Mouse (Mus musculus) cerebellum, adult 2 months (tissue): ENCODE measurements around the gene Pex14. TPM values are rescaled to one million over a fixed set of nuclear protein-coding genes. Genes with fewer than 3 reads are reported as not detected.

Experiments used
- DNase-seq, 2 experiments: peaks; one replicate each; pipeline ENCODE4 v3.0.0; 2021
- H3K27ac ChIP-seq: fragments of 200-500 bp; 2 replicates; pipeline ENCODE4 v1.5.1; 2012; ENCODE audit warnings: low read length, control low read depth, inconsistent platforms; ENCODE audit not compliant: insufficient read depth
- H3K27me3 ChIP-seq: fragments of 200-500 bp; 2 replicates; pipeline ENCODE4 v1.6.1; 2012; ENCODE audit warnings: inconsistent platforms, mild to moderate bottlenecking, low read length, moderate library complexity; ENCODE audit not compliant: control insufficient read depth, insufficient read depth
- H3K4me1 ChIP-seq: fragments of 200-500 bp; 2 replicates; pipeline ENCODE4 v1.6.1; 2011; ENCODE audit warnings: low read length; ENCODE audit not compliant: control insufficient read depth, insufficient read depth
- H3K4me3 ChIP-seq: fragments of 200-500 bp; replicated peaks from 2 replicates; pipeline ENCODE3; 2011; ENCODE audit warnings: mild to moderate bottlenecking, low read depth, low read length, control low read depth; ENCODE audit not compliant: insufficient read depth
- CTCF ChIP-seq: fragments of 200-500 bp; IDR thresholded peaks from 2 replicates; pipeline ENCODE4 v1.5.1; 2011; ENCODE audit warnings: low read depth, mild to moderate bottlenecking, control low read depth, low read length, moderate library complexity, borderline replicate concordance; ENCODE audit not compliant: insufficient read depth
- POLR2A ChIP-seq: fragments of 200-500 bp; IDR thresholded peaks from 2 replicates; pipeline ENCODE4 v1.6.1; 2011; ENCODE audit warnings: low read length, control low read depth, borderline replicate concordance; ENCODE audit not compliant: insufficient read depth
- WGBS: fragments of 180-500 bp; shearing (Covaris S2); methylation state at CpG from one replicate; pipeline ENCODE4 v1.1.7; 2018; 5-methylcytosine and 5-hydroxymethylcytosine counted together
- polyA plus RNA-seq: library from polyadenylated mRNA; depleted of rRNA; stranded (reverse); fragments of >200 nt; gene quantifications from 2 replicates; pipeline ENCODE4 v1.2.3, GENCODE M21; 2012

The Pex14 gene
- polyA plus RNA-seq, 1 experiment = 52.5 TPM

GRCm38 (mm10) chr4:148923976-148924375 lies 175.7 kb downstream of the Pex14 start:
- Histone ChIP-seq H3K4me1 (peaks cover 6% of the 10 kb centered on the region), H3K27ac (no peak overlapping the region)
- 70% methylated on average over 8 of the region's 8 CpGs for WGBS

GRCm38 (mm10) chr4:148923414-148923813 lies 176.3 kb downstream of the Pex14 start:
- H3K27me3 ChIP-seq = peaks cover 1% of the 10 kb centered on the region; the same call in 1 of the 2 replicates
- WGBS = 75% methylated on average over 9 of the region's 9 CpGs
- peaks cover under 1% of the 10 kb centered on the region for H3K4me1 ChIP-seq
- H3K4me3 ChIP-seq = no peak overlapping the region
- H3K27ac ChIP-seq = no peak overlapping the region
- no peak for DNase-seq
- TF ChIP-seq POLR2A = no peak
- no peak for TF ChIP-seq CTCF

More at GRCm38 (mm10) chr4:148923976-148924375, 175.7 kb downstream of the Pex14 start:
- H3K4me3 ChIP-seq = no peak overlapping the region
- TF ChIP-seq CTCF (no peak), POLR2A (no peak)
- H3K27me3 ChIP-seq = peaks cover 1% of the 10 kb centered on the region; the same call in 1 of the 2 replicates
- no peak for DNase-seq

DNA sequence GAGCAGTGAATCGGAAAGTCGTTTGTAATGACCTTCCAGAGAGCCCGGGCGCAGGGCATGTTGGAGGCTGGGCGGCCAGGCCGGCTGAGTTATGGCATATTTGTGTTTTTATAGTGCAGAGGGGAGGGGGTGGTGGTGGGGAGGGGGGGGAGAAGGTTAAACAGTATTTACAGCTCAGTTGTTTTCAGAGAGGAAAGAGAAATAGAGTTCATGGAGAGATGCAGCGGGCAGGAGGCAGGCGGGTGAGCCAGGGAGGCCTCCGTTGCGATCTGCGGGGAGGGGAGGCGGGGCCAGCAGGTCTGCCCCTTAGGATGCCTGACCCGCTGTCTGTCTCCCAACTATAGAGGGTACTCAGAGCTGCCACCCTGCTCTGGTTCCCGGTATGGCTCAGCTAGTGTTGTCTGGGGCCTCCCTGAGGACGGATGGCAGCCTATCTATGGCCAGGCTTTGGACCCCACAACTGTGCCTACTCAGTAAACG lies 177.4 kb downstream of the Pex14 start:
- H3K27ac ChIP-seq = no peak overlapping the region
- TF ChIP-seq CTCF (no peak), POLR2A (no peak)
- H3K4me3 ChIP-seq = no peak overlapping the region
- no peak for DNase-seq
- 57% methylated on average over 16 of the region's 16 CpGs for WGBS
- peaks cover 1% of the 10 kb centered on the region; the same call in 1 of the 2 replicates for H3K27me3 ChIP-seq
- peaks cover 5% of the 10 kb centered on the region; the same call in 1 of the 2 replicates for H3K4me1 ChIP-seq

DNA sequence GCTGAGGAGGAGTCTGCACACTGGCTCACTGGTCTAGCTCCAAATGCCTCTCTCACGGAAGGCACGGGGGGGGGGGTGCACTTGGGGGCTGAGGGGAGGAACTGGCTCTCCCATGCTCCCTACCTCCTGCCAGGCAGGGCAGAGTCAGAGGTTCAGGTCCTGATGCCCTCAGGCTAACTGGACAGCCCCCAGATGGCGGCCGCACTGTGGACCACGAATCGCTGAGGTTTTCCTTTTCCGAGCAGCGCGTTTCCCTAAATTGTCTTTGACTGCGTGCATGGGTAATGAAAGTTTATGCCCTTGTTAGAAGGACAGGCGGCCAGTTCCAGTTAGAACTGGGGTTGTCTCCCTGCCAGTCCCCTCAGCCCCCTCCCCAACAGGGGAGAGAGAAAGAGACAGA lies 179.1 kb downstream of the Pex14 start:
- no peak for DNase-seq
- Histone ChIP-seq H3K27me3 (peaks cover 1% of the 10 kb centered on the region; the same call in 1 of the 2 replicates), H3K27ac (no peak overlapping the region), H3K4me3 (no peak overlapping the region), H3K4me1 (peaks cover 5% of the 10 kb centered on the region; the same call in 1 of the 2 replicates)
- WGBS = 56% methylated on average over 11 of the region's 11 CpGs
- TF ChIP-seq POLR2A (no peak), CTCF (no peak)

DNA sequence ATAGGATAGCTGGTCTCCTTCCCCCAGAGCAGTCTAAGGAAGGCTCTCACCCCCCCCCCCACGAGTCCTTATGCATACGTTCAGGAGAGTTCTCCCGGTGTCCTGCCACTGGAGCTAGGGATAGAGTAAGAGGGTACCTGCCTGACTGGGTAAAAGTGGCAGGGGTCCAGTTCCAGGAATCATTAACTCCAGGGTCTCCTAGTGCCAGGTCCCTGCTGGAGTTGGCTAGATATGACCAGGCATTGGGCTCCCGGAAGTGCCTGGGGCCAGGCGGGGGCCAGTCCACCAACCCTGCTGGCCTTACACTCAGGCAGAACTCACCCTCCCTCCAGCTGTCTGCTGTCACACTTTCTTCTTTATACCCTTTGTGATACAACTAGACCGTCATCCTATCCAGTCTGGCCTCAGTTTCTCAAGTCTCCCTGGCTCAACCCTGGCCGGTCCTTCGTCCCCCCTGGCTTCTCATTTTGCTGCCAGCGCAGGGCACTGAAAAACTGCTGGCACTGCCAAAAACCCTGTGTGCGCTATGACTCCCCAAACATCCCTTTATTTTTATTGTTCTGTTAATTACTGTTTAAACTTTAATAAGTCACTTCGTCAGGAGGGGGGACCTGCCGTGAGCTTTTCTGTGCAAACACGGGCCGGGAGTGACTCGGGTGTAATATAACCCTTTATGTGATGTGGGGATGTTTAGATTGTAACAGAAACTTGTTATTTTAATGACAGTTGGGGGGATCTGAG lies 180.8 kb downstream of the Pex14 start:
- TF ChIP-seq POLR2A = no peak
- no peak for TF ChIP-seq CTCF
- no peak for DNase-seq
- 58% methylated on average over 15 of the region's 15 CpGs for WGBS
- H3K4me1 ChIP-seq = peaks cover 5% of the 10 kb centered on the region; the same call in 1 of the 2 replicates
- H3K27ac ChIP-seq = no peak overlapping the region
- no peak overlapping the region for H3K4me3 ChIP-seq
- peaks cover 1% of the 10 kb centered on the region; the same call in 1 of the 2 replicates for H3K27me3 ChIP-seq

GRCm38 (mm10) chr4:148915849-148916248 lies 183.8 kb downstream of the Pex14 start:
- H3K27me3 ChIP-seq = 0 out of 2 replicates have a peak, but pooled peaks cover 1% of the 10 kb centered on the region
- peaks cover 5% of the 10 kb centered on the region; the same call in 1 of the 2 replicates for H3K4me1 ChIP-seq
- 46% methylated on average over 15 of the region's 15 CpGs for WGBS
- no peak for TF ChIP-seq POLR2A
- TF ChIP-seq CTCF = no peak
- no peak overlapping the region for H3K27ac ChIP-seq
- H3K4me3 ChIP-seq = no peak overlapping the region
- no peak for DNase-seq

DNA sequence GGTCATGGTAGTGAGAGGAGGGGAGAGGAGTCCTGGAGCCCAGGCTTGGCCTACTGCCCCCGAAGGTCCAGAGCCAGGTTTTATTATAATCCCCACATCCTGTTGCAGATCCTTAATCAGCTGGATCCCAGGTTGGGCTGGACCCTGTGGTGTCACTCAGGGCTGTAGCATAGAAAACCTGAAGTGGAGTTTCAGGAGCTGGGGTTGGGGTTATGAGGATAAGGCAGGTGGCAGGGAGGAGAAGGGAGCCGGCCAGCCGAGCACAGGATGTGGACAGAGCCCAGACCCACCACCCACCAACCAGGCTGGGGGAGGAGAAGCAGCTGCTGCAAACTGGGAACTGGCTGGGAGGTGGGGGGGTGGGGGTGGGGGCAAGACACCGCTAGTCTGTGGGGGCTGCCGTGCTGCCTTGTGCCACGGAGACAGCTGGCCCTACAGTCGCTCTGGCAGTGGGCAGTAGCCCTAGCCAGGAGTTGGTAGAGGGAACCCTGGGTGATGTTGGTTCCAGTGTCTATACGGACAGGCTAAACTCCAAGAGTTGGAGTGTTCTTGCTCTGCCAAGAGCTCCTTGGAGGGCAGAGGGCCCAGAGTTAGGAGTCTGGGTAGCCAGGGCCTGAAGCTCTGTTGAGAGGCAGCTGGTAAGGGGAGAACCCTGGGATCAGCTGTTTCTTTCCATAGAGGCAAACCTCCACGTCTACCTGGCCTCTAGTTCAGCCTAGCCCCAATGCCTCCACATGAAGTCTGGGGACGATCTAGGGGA lies 184.6 kb downstream of the Pex14 start:
- Histone ChIP-seq H3K4me1 (peaks cover 5% of the 10 kb centered on the region; the same call in 1 of the 2 replicates), H3K27ac (no peak overlapping the region), H3K27me3 (no peaks in the 10 kb centered on the region), H3K4me3 (no peak overlapping the region)
- TF ChIP-seq CTCF (no peak), POLR2A (no peak)
- no peak for DNase-seq
- 31% methylated on average over 10 of the region's 10 CpGs for WGBS
